Mouse (Mus musculus) frontal cortex, postnatal 25 days (tissue): ENCODE measurements around the gene Gm45713.
"Not testable (repeated sequence)": the region's sequence is repeated elsewhere in the genome, so short reads cannot be mapped to it uniquely, and the experiment has no call there.

ENCODE experiments used
- DNase-seq, 2 experiments: peaks; one replicate each; pipeline ENCODE4 v3.0.0; 2022; ENCODE audit warnings: low spot score in 2 of 2

Gene Gm45713

GRCm38 (mm10) chr7:45144368-45145174 is 8.5 kb upstream of the Gm45713 start:
- DNase-seq = no peak

GRCm38 (mm10) chr7:45141914-45142313 is 5.9 kb upstream of the Gm45713 start:
- DNase-seq = no peak

GRCm38 (mm10) chr7:45141319-45141718 is 5.3 kb upstream of the Gm45713 start:
- no peak for DNase-seq

- DNase-seq = no peak
Measured at GRCm38 (mm10) chr7:45139904-45140723, 4.1 kb upstream of the Gm45713 start.

- DNase-seq = no peak
Measured at GRCm38 (mm10) chr7:45138403-45138802, 2.4 kb upstream of the Gm45713 start.

- DNase-seq = no peak
Measured at GRCm38 (mm10) chr7:45137171-45138006, 1.4 kb upstream of the Gm45713 start.

GRCm38 (mm10) chr7:45135370-45135769 is 661 bp downstream of the Gm45713 start:
- DNase-seq = no peak

- no peak for DNase-seq
Measured at GRCm38 (mm10) chr7:45134544-45135026, 1.4 kb downstream of the Gm45713 start.

GRCm38 (mm10) chr7:45133446-45134159 is 2.4 kb downstream of the Gm45713 start:
- no peak for DNase-seq

- no peak for DNase-seq
Measured at GRCm38 (mm10) chr7:45131850-45132249, 4.2 kb downstream of the Gm45713 start.

- DNase-seq = no peak
Measured at GRCm38 (mm10) chr7:45129776-45130512, 6.1 kb downstream of the Gm45713 start.

GRCm38 (mm10) chr7:45129318-45129717 is 6.7 kb downstream of the Gm45713 start:
- DNase-seq = no peak

- peak; percentile 97 for DNase-seq
Measured at GRCm38 (mm10) chr7:45128624-45129246, 7.3 kb downstream of the Gm45713 start, which contains the start of gene Rpl13a. Rpl13a (minus strand) TSS chr7:45128761.

GRCm38 (mm10) chr7:45127700-45128224 is 8.3 kb downstream of the Gm45713 start:
- DNase-seq = no peak

- no peak for DNase-seq
Measured at GRCm38 (mm10) chr7:45126844-45127699, 9.0 kb downstream of the Gm45713 start.

- no peak for DNase-seq
Measured at GRCm38 (mm10) chr7:45126147-45126843, 9.7 kb downstream of the Gm45713 start.

GRCm38 (mm10) chr7:45125649-45126048 is 10.4 kb downstream of the Gm45713 start:
- DNase-seq = not testable (repeated sequence)

GRCm38 (mm10) chr7:45125144-45125600 is 10.9 kb downstream of the Gm45713 start:
- no peak for DNase-seq
